Mouse (Mus musculus): Measurements from ENCODE around the gene 2510039O18Rik. TPM values are rescaled to one million over a fixed set of nuclear protein-coding genes. Genes with fewer than 3 reads are reported as not detected.
A peak's percentile ranks its signal among the peaks of the same experiment; 100 is the strongest.

Gene 2510039O18Rik
- total RNA-seq, 1 experiment from 2014 or later = 25.0 TPM

GRCm38 (mm10) chr4:147963623-147964022, 22.9 kb downstream of the 2510039O18Rik start:
- ATAC-seq (replicated peaks in 1 of 2; ENCODE audit: insufficient read depth in 1 of 2, low FRiP score in 2 of 2, low TSS enrichment in 1 of 2, low read depth in 1 of 2, poor library complexity in 2 of 2, severe bottlenecking in 2 of 2) = no peak

- ATAC-seq (replicated peaks in 1 of 2; ENCODE audit: insufficient read depth in 1 of 2, low FRiP score in 2 of 2, low TSS enrichment in 1 of 2, low read depth in 1 of 2, poor library complexity in 2 of 2, severe bottlenecking in 2 of 2) = no peak
Observed at GRCm38 (mm10) chr4:147965712-147966111, 25.0 kb downstream of the 2510039O18Rik start.

GRCm38 (mm10) chr4:147968816-147969215, 28.1 kb downstream of the 2510039O18Rik start:
- ATAC-seq (replicated peaks in 1 of 2; ENCODE audit: insufficient read depth in 1 of 2, low FRiP score in 2 of 2, low TSS enrichment in 1 of 2, low read depth in 1 of 2, poor library complexity in 2 of 2, severe bottlenecking in 2 of 2) = no peak

GRCm38 (mm10) chr4:147969337-147969736, 28.6 kb downstream of the 2510039O18Rik start:
- ATAC-seq (replicated peaks in 1 of 2; ENCODE audit: insufficient read depth in 1 of 2, low FRiP score in 2 of 2, low TSS enrichment in 1 of 2, low read depth in 1 of 2, poor library complexity in 2 of 2, severe bottlenecking in 2 of 2) = no peak

GRCm38 (mm10) chr4:147976237-147976636, 35.5 kb downstream of the 2510039O18Rik start:
- no peak for ATAC-seq (replicated peaks in 1 of 2; ENCODE audit: insufficient read depth in 1 of 2, low FRiP score in 2 of 2, low TSS enrichment in 1 of 2, low read depth in 1 of 2, poor library complexity in 2 of 2, severe bottlenecking in 2 of 2)

- ATAC-seq (replicated peaks in 1 of 2; ENCODE audit: insufficient read depth in 1 of 2, low FRiP score in 2 of 2, low TSS enrichment in 1 of 2, low read depth in 1 of 2, poor library complexity in 2 of 2, severe bottlenecking in 2 of 2) = no peak
Observed at GRCm38 (mm10) chr4:147977726-147978125, 37.0 kb downstream of the 2510039O18Rik start.

GRCm38 (mm10) chr4:147978391-147978790, 37.7 kb downstream of the 2510039O18Rik start:
- no peak for ATAC-seq (replicated peaks in 1 of 2; ENCODE audit: insufficient read depth in 1 of 2, low FRiP score in 2 of 2, low TSS enrichment in 1 of 2, low read depth in 1 of 2, poor library complexity in 2 of 2, severe bottlenecking in 2 of 2)

- ATAC-seq (replicated peaks in 1 of 2; ENCODE audit: insufficient read depth in 1 of 2, low FRiP score in 2 of 2, low TSS enrichment in 1 of 2, low read depth in 1 of 2, poor library complexity in 2 of 2, severe bottlenecking in 2 of 2) = no peak
Observed at GRCm38 (mm10) chr4:147979441-147979860, 38.8 kb downstream of the 2510039O18Rik start.

- ATAC-seq (replicated peaks in 1 of 2; ENCODE audit: insufficient read depth in 1 of 2, low FRiP score in 2 of 2, low TSS enrichment in 1 of 2, low read depth in 1 of 2, poor library complexity in 2 of 2, severe bottlenecking in 2 of 2) = peak in 1 of 2 experiments; percentile 57; a peak in 1 of 4 replicates
Observed at GRCm38 (mm10) chr4:147985205-147986132, 44.8 kb downstream of the 2510039O18Rik start, which contains the start of gene Nppb. TSS of gene Nppb (plus strand) at chr4:147985788.

- 0 out of 4 replicates have a peak, but pooled peaks of 1 of the 2 experiments have one; percentile 4 for ATAC-seq (replicated peaks in 1 of 2; ENCODE audit: insufficient read depth in 1 of 2, low FRiP score in 2 of 2, low TSS enrichment in 1 of 2, low read depth in 1 of 2, poor library complexity in 2 of 2, severe bottlenecking in 2 of 2)
Observed at GRCm38 (mm10) chr4:147993571-147994095, 52.9 kb downstream of the 2510039O18Rik start.

- ATAC-seq (replicated peaks in 1 of 2; ENCODE audit: insufficient read depth in 1 of 2, low FRiP score in 2 of 2, low TSS enrichment in 1 of 2, low read depth in 1 of 2, poor library complexity in 2 of 2, severe bottlenecking in 2 of 2) = no peak
Observed at GRCm38 (mm10) chr4:147995311-147995710, 54.6 kb downstream of the 2510039O18Rik start.

Other genes starting within 250 kb of the 2510039O18Rik start
- 0.69 and 1.0 TPM in 2 replicates for gene Zfp534, start 238.3 kb upstream of the 2510039O18Rik start, total RNA-seq (2017)
- 42.7 and 60.9 TPM in 2 replicates for gene Zfp984, start 131.1 kb upstream of the 2510039O18Rik start, total RNA-seq (2017)
- 12.8 and 16.1 TPM in 2 replicates for gene Zfp933, start 92.5 kb upstream of the 2510039O18Rik start, total RNA-seq (2017)
- 29.5 and 39.4 TPM in 2 replicates for gene Miip, start 72.1 kb upstream of the 2510039O18Rik start, total RNA-seq (2017)
- gene Fv1, start 71.9 kb upstream of the 2510039O18Rik start, total RNA-seq (2017) = 18.2 and 19.9 TPM in 2 replicates
- 27.5 and 29.5 TPM in 2 replicates for gene Mfn2, start 36.2 kb upstream of the 2510039O18Rik start, total RNA-seq (2017)
- gene Plod1, start 4.1 kb upstream of the 2510039O18Rik start, total RNA-seq (2017) = 10.5 and 11.4 TPM in 2 replicates
- gene Nppb, start 44.9 kb downstream of the 2510039O18Rik start, total RNA-seq (2017) = not detected in 2 replicates
- gene Nppa, start 59.8 kb downstream of the 2510039O18Rik start, total RNA-seq (2017) = not detected in 2 replicates
- 4.3 TPM in 2 replicates for gene Clcn6, start 97.9 kb downstream of the 2510039O18Rik start, total RNA-seq (2017)
- gene Mthfr, start 98.2 kb downstream of the 2510039O18Rik start, total RNA-seq (2017) = 4.1 and 11.3 TPM in 2 replicates
- 42.2 and 44.9 TPM in 2 replicates for gene Agtrap, start 147.1 kb downstream of the 2510039O18Rik start, total RNA-seq (2017)
- 4.1 and 10.3 TPM in 2 replicates for gene Mad2l2, start 189.5 kb downstream of the 2510039O18Rik start, total RNA-seq (2017)
- not detected in 2 replicates for gene Draxin, start 189.8 kb downstream of the 2510039O18Rik start, total RNA-seq (2017)
- gene Fbxo6, start 211.2 kb downstream of the 2510039O18Rik start, total RNA-seq (2017) = 6.2 and 13.1 TPM in 2 replicates
- gene Fbxo44, start 219.6 kb downstream of the 2510039O18Rik start, total RNA-seq (2017) = 3.9 and 4.1 TPM in 2 replicates
- gene Fbxo2, start 219.7 kb downstream of the 2510039O18Rik start, total RNA-seq (2017) = not detected in 2 replicates

Measured in hematopoietic stem cell, adult 5-6 weeks (primary cell).